Mouse (Mus musculus) Patski (cell line): ENCODE measurements around the gene Sycp1. TPM values are rescaled to one million over a fixed set of nuclear protein-coding genes. Genes with fewer than 3 reads are reported as not detected.

Source experiments
- ATAC-seq: fragments of 100-300 bp; one replicate; pipeline ENCODE4 v1.8.0; 2021
- CTCF ChIA-PET: fragments of 350-600 bp; sonication (Branson Sonifier 250); formaldehyde crosslinking; loops from one replicate; lab custom pipeline; 2022; ENCODE audit warnings: inconsistent platforms; lab: Charles Lee
- POLR2A ChIA-PET: fragments of 350-600 bp; sonication (Branson Sonifier 250); formaldehyde crosslinking; loops from one replicate; lab custom pipeline; 2022; ENCODE audit warnings: antibody characterized with exemption, inconsistent platforms; lab: Charles Lee
- DNase-seq: peaks from one replicate; pipeline ENCODE4 v3.0.0-alpha.2; 2011; ENCODE audit warnings: low read depth, low spot score
- H3K27me3 ChIP-seq: fragments of 371-371 bp; one replicate; pipeline ENCODE4 v1.5.1; 2021
- CTCF ChIP-seq: fragments of 100-300 bp; IDR thresholded peaks from one replicate; pipeline ENCODE4 v1.5.1; 2021
- in situ Hi-C: fragments of 300-500 bp; cut with MboI; formaldehyde crosslinking; loops from 3 replicates; pipeline ENCODE4 v1.11.1; 2018; ENCODE audit warnings: low pct_unique_long_range_greater_than_20kb, mixed read lengths
- polyA plus RNA-seq: library from polyadenylated mRNA; unstranded; gene quantifications from one replicate; pipeline ENCODE4 v1.2.3, GENCODE M21; 2021

Gene Sycp1
- polyA plus RNA-seq, 1 experiment from 2014 or later = not detected

DNA sequence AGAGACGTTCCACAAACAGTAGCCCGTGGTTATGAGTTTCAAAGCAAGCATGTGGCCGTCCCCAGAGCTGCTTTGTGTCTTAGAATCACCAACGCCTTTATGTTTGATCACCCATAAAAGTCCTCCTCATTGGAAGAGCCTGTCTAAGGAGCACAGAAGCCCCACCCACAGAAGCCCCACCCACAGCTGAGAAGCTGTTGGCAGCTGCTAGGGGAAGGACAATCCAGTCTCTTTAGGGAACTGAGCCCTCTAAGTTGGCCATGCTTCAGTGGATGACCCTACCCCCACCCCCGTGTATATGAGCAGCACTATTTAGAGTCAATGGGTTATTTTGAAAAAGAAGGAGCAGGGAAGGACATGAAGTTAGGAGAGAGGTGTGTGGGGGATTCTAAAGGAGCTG is 11.0 kb upstream of the Sycp1 start:
- ChIA-PET POLR2A (interaction anchor here (0.9 kb wide), 1 partner anchor 15 kb away, joined by 3 read pairs; no protein-coding TSS in a partner anchor), CTCF (no interaction called here)
- H3K27me3 ChIP-seq = peaks cover 5% of the 10 kb centered on the region
- no peak for TF ChIP-seq CTCF
- ATAC-seq (no peak), DNase-seq (no peak)
- in situ Hi-C loops = no loop called here

DNA sequence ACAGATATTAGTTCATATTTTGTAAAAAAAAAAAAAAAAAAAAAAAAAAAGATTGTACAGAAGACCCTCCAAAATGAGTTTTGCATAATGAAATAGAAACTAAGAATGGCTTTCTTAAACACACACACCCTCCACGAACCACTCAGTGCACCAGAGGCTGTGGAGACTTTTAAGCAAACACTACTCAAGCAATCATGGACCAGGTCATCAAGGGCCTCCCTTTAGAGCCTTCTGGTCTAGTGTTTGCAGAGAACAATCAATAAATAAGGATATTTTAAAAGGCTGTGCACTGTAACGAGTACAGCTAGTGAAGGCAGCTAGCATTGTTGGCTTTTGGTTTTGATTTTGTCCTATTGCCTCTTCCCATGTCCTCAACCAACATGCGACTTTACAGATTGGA is 10.4 kb upstream of the Sycp1 start:
- ATAC-seq (no peak), DNase-seq (no peak)
- in situ Hi-C loops = no loop called here
- peaks cover 5% of the 10 kb centered on the region for H3K27me3 ChIP-seq
- ChIA-PET CTCF (no interaction called here), POLR2A (no interaction called here)
- TF ChIP-seq CTCF = no peak

DNA sequence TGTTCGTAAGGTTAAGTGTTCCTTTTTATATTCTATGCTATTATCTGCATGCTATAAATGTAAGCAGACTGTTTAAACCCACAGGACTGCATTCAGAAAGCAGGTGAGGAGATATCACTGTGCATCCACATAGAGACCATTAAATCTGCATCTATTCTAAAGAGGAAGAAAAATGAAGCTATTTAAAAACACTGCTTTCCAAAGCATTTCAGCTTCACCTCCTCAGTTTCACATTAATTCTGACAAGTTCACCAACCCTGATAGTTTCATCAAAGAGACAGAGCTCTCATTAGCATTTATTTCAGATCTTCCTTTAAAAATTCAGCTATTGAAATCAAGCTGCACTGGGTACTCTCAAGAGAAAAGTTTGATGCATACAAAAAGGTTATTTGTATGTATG is 2.2 kb upstream of the Sycp1 start:
- ChIA-PET CTCF (interaction anchor here (3.6 kb wide), 1 partner anchor 12 kb away, joined by 9 read pairs; no protein-coding TSS in a partner anchor), POLR2A (interaction anchor here (0.6 to 0.7 kb wide), 2 partner anchors 483 to 833 kb away, joined by 3 to 4 read pairs; no protein-coding TSS in a partner anchor)
- ATAC-seq (no peak), DNase-seq (no peak)
- H3K27me3 ChIP-seq = peaks cover 20% of the 10 kb centered on the region
- no peak for TF ChIP-seq CTCF
- in situ Hi-C loops = no loop called here

DNA sequence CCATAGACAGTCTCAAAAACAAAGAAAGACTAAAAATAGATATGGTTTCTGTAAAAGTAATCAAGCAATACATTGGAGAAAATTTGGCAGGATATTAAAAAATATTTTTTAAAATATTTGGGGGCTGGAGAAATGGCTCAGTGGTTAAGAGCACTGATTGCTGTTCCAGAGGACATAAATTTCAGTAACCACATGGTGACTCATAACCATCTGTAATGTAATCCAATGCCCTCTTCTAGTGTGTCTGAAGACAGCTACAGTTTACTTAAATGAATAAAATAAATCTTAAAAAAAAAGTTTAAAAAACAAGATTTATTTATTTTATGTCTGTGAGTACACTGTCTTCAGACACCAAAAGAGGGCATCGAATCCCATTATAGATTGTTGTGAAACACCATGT is 36.8 kb downstream of the Sycp1 start:
- ATAC-seq = no peak
- DNase-seq = peak; percentile 4
- peaks cover 30% of the 10 kb centered on the region for H3K27me3 ChIP-seq
- in situ Hi-C loops = no loop called here
- ChIA-PET CTCF (interaction anchor here (1.6 to 1.7 kb wide), 2 partner anchors 17 to 24 kb away, joined by 3 to 4 read pairs; no protein-coding TSS in a partner anchor), POLR2A (no interaction called here)
- TF ChIP-seq CTCF = no peak

DNA sequence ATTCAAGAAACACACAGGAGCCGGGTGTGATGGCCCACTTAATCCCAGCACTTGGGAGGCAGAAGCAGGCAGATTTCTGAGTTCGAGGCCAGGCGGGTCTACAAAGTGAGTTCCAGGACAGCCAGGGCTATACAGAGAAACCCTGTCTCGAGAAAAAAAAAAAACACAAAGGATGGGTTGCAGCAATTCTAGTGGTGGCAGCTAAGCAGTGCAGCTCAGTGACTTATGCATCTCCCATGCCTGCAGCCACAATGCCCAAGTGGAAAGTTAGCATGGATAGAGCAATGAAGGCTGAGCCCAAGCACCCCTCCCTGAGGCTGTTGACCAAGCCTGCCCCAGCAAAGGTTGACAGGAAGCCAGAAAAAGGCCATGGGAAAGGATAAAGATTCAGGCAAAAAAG is 55.4 kb downstream of the Sycp1 start:
- ATAC-seq (no peak), DNase-seq (no peak)
- peaks cover 38% of the 10 kb centered on the region for H3K27me3 ChIP-seq
- CTCF ChIA-PET = interaction anchor here (1.3 kb wide), 1 partner anchor 77 kb away, joined by 3 read pairs; no protein-coding TSS in a partner anchor
- POLR2A ChIA-PET = no interaction called here
- in situ Hi-C loops = no loop called here
- TF ChIP-seq CTCF = no peak

DNA sequence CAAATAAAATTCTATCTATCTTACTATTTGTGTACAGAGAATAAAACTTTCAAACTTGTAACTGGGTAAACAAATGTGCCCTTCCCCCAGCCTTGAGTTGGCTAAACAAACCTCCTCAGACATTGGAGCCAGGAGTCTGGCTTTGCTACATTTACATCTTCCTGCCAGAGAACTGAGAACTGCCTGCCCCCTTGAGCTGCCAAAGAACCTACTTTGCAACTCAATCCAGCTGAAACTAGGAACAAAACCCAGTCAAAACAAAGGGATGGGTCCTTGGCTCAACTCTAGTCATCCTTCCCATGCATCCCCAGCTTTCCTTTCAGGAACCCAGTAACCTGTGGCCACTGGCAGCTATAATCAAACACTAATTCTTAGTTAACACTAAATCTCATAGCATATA is 87.2 kb downstream of the Sycp1 start:
- ChIA-PET POLR2A (no interaction called here), CTCF (no interaction called here)
- DNase-seq (no peak), ATAC-seq (no peak)
- no peak for TF ChIP-seq CTCF
- peaks cover 50% of the 10 kb centered on the region for H3K27me3 ChIP-seq
- in situ Hi-C loops = no loop called here

DNA sequence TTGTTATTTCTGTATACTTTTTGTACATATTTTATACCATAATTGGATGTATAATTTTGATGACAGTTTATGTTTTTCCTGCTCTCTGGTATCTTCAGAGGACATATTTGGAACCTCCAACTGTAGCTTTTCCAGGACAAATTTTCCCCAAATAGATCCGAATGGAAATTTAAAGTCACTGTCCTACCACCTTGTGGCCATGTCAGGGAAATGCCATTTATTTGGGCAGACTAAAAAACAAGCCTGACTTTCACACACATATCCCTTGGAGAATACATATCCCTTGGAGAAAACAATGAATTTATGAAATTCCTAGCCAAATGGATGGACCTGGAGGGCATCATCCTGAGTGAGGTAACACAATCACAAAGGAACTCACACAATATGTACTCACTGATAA is 93.5 kb downstream of the Sycp1 start:
- DNase-seq (no peak), ATAC-seq (no peak)
- peak; percentile 51 for TF ChIP-seq CTCF
- in situ Hi-C loops = no loop called here
- ChIA-PET POLR2A (no interaction called here), CTCF (interaction anchor here (0.7 kb wide), 1 partner anchor 12 kb away, joined by 3 read pairs; no protein-coding TSS in a partner anchor)
- peaks cover 38% of the 10 kb centered on the region for H3K27me3 ChIP-seq

DNA sequence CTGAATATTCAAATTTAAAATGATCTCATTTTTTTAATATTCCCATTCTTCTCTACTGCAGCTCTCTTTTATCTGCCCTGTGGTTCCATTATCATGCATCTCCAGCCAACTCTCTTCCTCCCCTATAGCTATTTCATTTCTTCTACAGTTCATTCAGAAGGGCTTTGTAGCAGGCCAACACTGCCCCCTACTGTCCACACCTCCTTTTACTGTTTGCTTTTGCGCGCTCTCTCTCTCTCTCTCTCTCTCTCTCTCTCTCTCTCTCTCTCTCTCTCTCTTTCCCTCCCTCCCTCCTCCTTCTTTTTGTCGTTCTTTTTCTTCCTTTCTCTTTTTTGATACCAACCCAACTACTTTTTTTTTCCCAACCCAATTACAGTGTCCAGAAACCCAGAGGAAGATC is 132.0 kb downstream of the Sycp1 start:
- CTCF ChIA-PET = interaction anchor here (0.6 to 3.3 kb wide), 30 partner anchors 11 to 735 kb away, joined by 3 to 46 read pairs (median 4); no protein-coding TSS in a partner anchor
- in situ Hi-C loops = loop anchor here (5.0 to 10.0 kb wide), 4 partner anchors 87 to 719 kb away; partner anchors contain the start of gene Casq2
- H3K27me3 ChIP-seq = peaks cover 27% of the 10 kb centered on the region
- DNase-seq (peak; percentile 48), ATAC-seq (no peak)
- peak; percentile 97 for TF ChIP-seq CTCF
- POLR2A ChIA-PET = interaction anchor here (0.6 kb wide), 1 partner anchor 154 kb away, joined by 3 read pairs; no protein-coding TSS in a partner anchor

DNA sequence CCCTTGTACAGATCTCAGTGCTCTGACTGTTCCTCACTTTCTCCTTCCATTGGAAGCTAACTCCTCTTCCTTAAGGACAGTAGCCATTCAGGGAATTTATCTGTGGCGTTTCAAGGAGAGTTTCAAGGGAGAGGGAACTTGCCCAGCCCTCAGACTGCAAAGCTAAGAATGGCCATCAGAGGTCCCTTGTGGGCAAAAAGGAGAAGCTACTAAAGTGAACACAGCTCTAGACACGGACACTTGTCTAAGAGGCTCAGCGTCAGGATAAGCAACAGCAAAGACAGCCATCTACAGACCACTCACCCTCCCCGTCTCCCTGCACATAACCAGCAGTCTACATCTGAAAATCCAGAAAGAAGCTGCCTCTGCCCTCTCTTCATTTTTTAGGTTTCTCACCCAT is 148.5 kb downstream of the Sycp1 start:
- peaks cover 63% of the 10 kb centered on the region for H3K27me3 ChIP-seq
- TF ChIP-seq CTCF = peak; percentile 32
- in situ Hi-C loops = no loop called here
- DNase-seq (no peak), ATAC-seq (no peak)
- ChIA-PET CTCF (interaction anchor here (0.8 kb wide), 1 partner anchor 9 kb away, joined by 4 read pairs; no protein-coding TSS in a partner anchor), POLR2A (interaction anchor here (0.7 kb wide), 1 partner anchor 16 kb away, joined by 3 read pairs; no protein-coding TSS in a partner anchor)

DNA sequence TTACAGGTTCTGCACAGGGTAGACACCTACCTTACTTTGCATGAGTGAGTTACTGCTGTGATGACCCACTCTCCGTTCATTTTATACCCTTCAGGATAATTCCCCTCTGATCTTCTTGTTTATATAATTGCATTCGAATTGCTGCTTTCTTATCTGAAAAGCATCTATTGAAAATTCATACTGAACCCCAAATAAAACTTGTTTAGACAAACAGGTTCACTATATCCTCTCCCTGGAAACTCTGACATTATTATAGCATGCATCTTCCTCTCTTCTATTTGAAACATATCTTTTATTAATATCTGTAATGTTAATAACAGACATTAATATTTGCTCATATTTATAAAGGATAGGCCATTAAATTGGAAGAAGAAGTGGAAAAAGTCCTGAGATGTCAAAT is 153.3 kb downstream of the Sycp1 start, which contains the start of gene Tshb:
Gene Tshb, minus strand, starts transcription at position 101 of the 400 bp plus-strand sequence.
- no peak for TF ChIP-seq CTCF
- ChIA-PET POLR2A (no interaction called here), CTCF (no interaction called here)
- H3K27me3 ChIP-seq = peaks cover 51% of the 10 kb centered on the region
- no peak for DNase-seq
- in situ Hi-C loops = no loop called here
- no peak for ATAC-seq

DNA sequence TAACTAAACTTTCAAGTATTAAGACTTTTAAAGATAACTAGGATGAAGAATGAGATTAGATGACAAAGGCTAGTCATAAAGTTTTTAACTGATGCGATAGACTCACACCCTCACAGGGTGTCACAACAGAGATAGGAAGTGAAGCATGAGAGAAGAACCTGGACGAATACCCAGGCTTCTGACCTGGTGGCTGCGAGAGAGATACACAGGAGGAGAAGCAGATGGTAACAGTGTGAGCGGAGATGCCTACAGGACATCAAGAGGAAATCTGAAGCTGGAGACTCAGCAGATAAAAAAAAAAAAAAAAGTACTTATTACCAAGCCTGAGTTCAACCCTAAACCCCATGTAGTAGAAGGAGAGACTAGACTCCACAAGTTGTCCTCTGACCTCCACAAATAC is 162.9 kb downstream of the Sycp1 start:
- ATAC-seq (no peak), DNase-seq (no peak)
- in situ Hi-C loops = no loop called here
- ChIA-PET POLR2A (interaction anchor here (0.6 kb wide), 1 partner anchor 444 kb away, joined by 3 read pairs; no protein-coding TSS in a partner anchor), CTCF (interaction anchor here (1.7 kb wide), 1 partner anchor 30 kb away, joined by 7 read pairs; no protein-coding TSS in a partner anchor)
- H3K27me3 ChIP-seq = peaks cover 16% of the 10 kb centered on the region
- no peak for TF ChIP-seq CTCF

Other genes with a start within 250 kb of the Sycp1 start
- gene Tspan2, start 201.6 kb downstream of the Sycp1 start, polyA plus RNA-seq = 0.54 TPM
- not detected for gene Tshb, start 153.4 kb downstream of the Sycp1 start, polyA plus RNA-seq
- gene Nr1h5, start 28.0 kb upstream of the Sycp1 start, polyA plus RNA-seq = 0.15 TPM
- gene Sike1, start 59.6 kb upstream of the Sycp1 start, polyA plus RNA-seq = 114 TPM
- gene Csde1, start 84.3 kb upstream of the Sycp1 start, polyA plus RNA-seq = 346 TPM
- 93.3 TPM for gene Nras, start 122.2 kb upstream of the Sycp1 start, polyA plus RNA-seq
- 0.13 TPM for gene Ampd1, start 137.9 kb upstream of the Sycp1 start, polyA plus RNA-seq
- gene Dennd2c, start 166.5 kb upstream of the Sycp1 start, polyA plus RNA-seq = 1.7 TPM
- 135 TPM for gene Bcas2, start 235.6 kb upstream of the Sycp1 start, polyA plus RNA-seq